Mouse (Mus musculus) cortical plate, adult 2 months (tissue): ENCODE data around the gene Mtif2.

ENCODE experiments used
- CTCF ChIP-seq: fragments of 200-500 bp; IDR thresholded peaks from 2 replicates; pipeline ENCODE4 v1.5.1; 2011; ENCODE audit warnings: mild to moderate bottlenecking, control low read depth, low read length; ENCODE audit not compliant: insufficient read depth; ENCODE audit errors: extremely low read depth
- POLR2A ChIP-seq: fragments of 200-500 bp; IDR thresholded peaks from 2 replicates; pipeline ENCODE4 v1.6.1; 2011; ENCODE audit warnings: mild to moderate bottlenecking, low read length, control low read depth; ENCODE audit not compliant: insufficient read depth; ENCODE audit errors: extremely low read depth

DNA sequence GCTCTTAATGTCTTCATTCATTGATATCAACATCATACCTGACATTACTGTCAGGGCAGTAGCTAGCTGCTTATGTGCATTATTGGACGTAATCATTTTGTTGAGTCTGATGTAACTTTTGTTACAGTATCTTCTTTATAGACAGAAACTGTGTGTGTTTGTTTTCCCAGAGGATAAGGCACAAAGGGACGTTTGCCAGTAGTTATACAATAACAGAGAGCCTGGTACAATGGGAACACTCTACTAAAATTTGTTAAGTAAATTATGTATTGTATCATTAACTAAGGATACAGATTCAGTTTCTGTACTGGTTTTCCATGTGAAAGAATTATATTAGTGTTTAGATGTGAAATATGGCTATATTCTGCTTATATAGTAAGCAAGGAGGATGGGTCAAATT is 46.4 kb downstream of the Mtif2 start:
- TF ChIP-seq CTCF: no peak
- TF ChIP-seq POLR2A: no peak
